Mouse (Mus musculus) ZHBTc4 (cell line): ENCODE results near the gene Gm10717.
"Not testable (repeated sequence)": the region's sequence is repeated elsewhere in the genome, so short reads cannot be mapped to it uniquely, and the experiment has no call there.

Experiments used
- DNase-seq: peaks from one replicate; pipeline ENCODE4 v3.0.0-alpha.2; 2011; ENCODE audit warnings: low read depth, low spot score

The Gm10717 gene

GRCm38 (mm10) chr9:3024912-3025467, at the start of gene Gm10717:
Gene Gm10717, plus strand, starts transcription at chr9:3025417.
- not testable (repeated sequence) for DNase-seq

- DNase-seq = peak; percentile 46
Observed at GRCm38 (mm10) chr9:3000445-3000972, 24.7 kb upstream of the Gm10717 start, which contains the start of gene Gm10722. Gene Gm10722, plus strand, starts transcription at chr9:3000922.

GRCm38 (mm10) chr9:3001006-3001405, 24.2 kb upstream of the Gm10717 start:
- not testable (repeated sequence) for DNase-seq

- peak; percentile 6 for DNase-seq
Observed at GRCm38 (mm10) chr9:3001948-3002659, 23.1 kb upstream of the Gm10717 start.

- not testable (repeated sequence) for DNase-seq
Observed at GRCm38 (mm10) chr9:3002794-3003396, 22.3 kb upstream of the Gm10717 start, which contains the start of gene Gm11168. Gene Gm11168, plus strand, starts transcription at chr9:3003346.

GRCm38 (mm10) chr9:3006179-3006578, 19.0 kb upstream of the Gm10717 start:
- DNase-seq = not testable (repeated sequence)

GRCm38 (mm10) chr9:3006636-3007035, 18.6 kb upstream of the Gm10717 start:
- DNase-seq = not testable (repeated sequence)

GRCm38 (mm10) chr9:3007272-3007671, 17.9 kb upstream of the Gm10717 start:
- DNase-seq = peak; percentile 9

GRCm38 (mm10) chr9:3009331-3009730, 15.9 kb upstream of the Gm10717 start:
- DNase-seq = not testable (repeated sequence)

- DNase-seq = not testable (repeated sequence)
Observed at GRCm38 (mm10) chr9:3012054-3012621, 13.1 kb upstream of the Gm10717 start.

GRCm38 (mm10) chr9:3012733-3013279, 12.4 kb upstream of the Gm10717 start, which contains the start of gene Gm10721:
Gene Gm10721, plus strand, starts transcription at chr9:3013140.
- DNase-seq = not testable (repeated sequence)

GRCm38 (mm10) chr9:3015354-3015753, 9.9 kb upstream of the Gm10717 start, which contains the start of gene Gm10720:
Gene Gm10720, plus strand, starts transcription at chr9:3015654.
- DNase-seq = not testable (repeated sequence)

GRCm38 (mm10) chr9:3015896-3016295, 9.3 kb upstream of the Gm10717 start:
- DNase-seq = not testable (repeated sequence)

GRCm38 (mm10) chr9:3017108-3017507, 8.1 kb upstream of the Gm10717 start, which contains the start of gene Gm10719:
Gene Gm10719, plus strand, starts transcription at chr9:3017408.
- DNase-seq = not testable (repeated sequence)

GRCm38 (mm10) chr9:3018944-3019343, 6.3 kb upstream of the Gm10717 start:
- not testable (repeated sequence) for DNase-seq

- DNase-seq = not testable (repeated sequence)
Observed at GRCm38 (mm10) chr9:3019835-3020727, 5.1 kb upstream of the Gm10717 start.

- peak; percentile 11 for DNase-seq
Observed at GRCm38 (mm10) chr9:3022316-3023008, 2.8 kb upstream of the Gm10717 start.

GRCm38 (mm10) chr9:3023312-3023984, 1.8 kb upstream of the Gm10717 start, which contains the start of gene Gm10718:
Gene Gm10718, plus strand, starts transcription at chr9:3023547.
- not testable (repeated sequence) for DNase-seq
